Mouse (Mus musculus) ES-E14 (cell line): ENCODE measurements around the gene Ndufa8. TPM values are rescaled to one million over a fixed set of nuclear protein-coding genes. Genes with fewer than 3 reads are reported as not detected.

Source experiments
- DNase-seq: peaks from one replicate; pipeline ENCODE4 v3.0.0-alpha.2; 2013; ENCODE audit warnings: low read depth, low spot score
- H3K27ac ChIP-seq: 2 replicates; pipeline ENCODE4 v1.5.1; 2012; ENCODE audit warnings: low read depth, mild to moderate bottlenecking, low read length, moderate library complexity, mixed read lengths; ENCODE audit not compliant: poor library complexity, insufficient read depth, severe bottlenecking
- H3K36me3 ChIP-seq: 2 replicates; pipeline ENCODE4 v1.6.1; 2012; ENCODE audit warnings: mild to moderate bottlenecking, low read length, moderate library complexity, mixed read lengths; ENCODE audit not compliant: control insufficient read depth, poor library complexity, insufficient read depth, severe bottlenecking
- H3K4me1 ChIP-seq, 2 experiments: fragments of 150-350 bp in 1 of 2; sonication (generic) in 1 of 2; 2 replicates each; pipeline ENCODE4 v1.6.1; 2012; ENCODE audit warnings: low read length in 2 of 2, mild to moderate bottlenecking in 1 of 2, mixed read lengths in 1 of 2; ENCODE audit not compliant: control insufficient read depth in 2 of 2, insufficient read depth in 2 of 2, poor library complexity in 1 of 2
- H3K4me3 ChIP-seq, 2 experiments: fragments of 150-350 bp in 1 of 2; sonication (generic) in 1 of 2; 2 replicates each; pipeline ENCODE4 v1.5.1; 2012; ENCODE audit warnings: low read length in 2 of 2, low read depth in 1 of 2, mild to moderate bottlenecking in 1 of 2, mixed read lengths in 1 of 2; ENCODE audit not compliant: insufficient read depth in 1 of 2, poor library complexity in 1 of 2, severe bottlenecking in 1 of 2
- H3K9ac ChIP-seq: 2 replicates; pipeline ENCODE4 v1.6.1; 2012; ENCODE audit warnings: low read depth, mild to moderate bottlenecking, low read length, mixed read lengths; ENCODE audit not compliant: poor library complexity, insufficient read depth, severe bottlenecking
- H3K9me3 ChIP-seq: fragments of 150-350 bp; sonication (generic); 2 replicates; pipeline ENCODE4 v1.6.1; 2012; ENCODE audit warnings: low read depth, mild to moderate bottlenecking, low read length; ENCODE audit not compliant: control insufficient read depth, insufficient read depth
- CHD2 ChIP-seq: IDR thresholded peaks from 2 replicates; pipeline ENCODE4 v1.6.1; 2014; ENCODE audit warnings: mild to moderate bottlenecking, low read depth, low read length, inconsistent platforms
- ZC3H11A ChIP-seq: IDR thresholded peaks from 2 replicates; pipeline ENCODE4 v1.6.1; 2012; ENCODE audit warnings: low read depth, mild to moderate bottlenecking, inconsistent platforms, low read length, borderline replicate concordance
- ZNF384 ChIP-seq: IDR thresholded peaks from 2 replicates; pipeline ENCODE4 v1.6.1; 2012; ENCODE audit warnings: low read depth, low read length, inconsistent platforms
- in situ Hi-C, 2 experiments: fragments of 600-800 bp; cut with MboI; formaldehyde crosslinking; loops; one replicate each; pipeline ENCODE4 v1.15.1; 2025; ENCODE audit warnings: low sequenced_read_pairs in 2 of 2, inconsistent platforms in 1 of 2; ENCODE audit not compliant: unreplicated experiment in 2 of 2
- total RNA-seq: library from RNA; depleted of rRNA; stranded (reverse); fragments of 300-350 nt; gene quantifications from 2 replicates; pipeline ENCODE4 v1.2.3, GENCODE M21; 2012; rRNA removed

The Ndufa8 gene
- total RNA-seq, 1 experiment: 89.0 TPM

- no peak for TF ChIP-seq ZC3H11A
- no peak for TF ChIP-seq CHD2
- no peak for TF ChIP-seq ZNF384
- in situ Hi-C loops: no loop called here
Measured at GRCm38 (mm10) chr2:35992259-35992658, 56.9 kb downstream of the Ndufa8 start.

More at GRCm38 (mm10) chr2:35992259-35992658, 56.9 kb downstream of the Ndufa8 start:
- Histone ChIP-seq H3K9ac (no peak overlapping the region), H3K4me3 (no peak overlapping the region), H3K9me3 (no peaks in the 10 kb centered on the region), H3K27ac (no peak overlapping the region), H3K36me3 (no peaks in the 10 kb centered on the region), H3K4me1 (no peaks in the 10 kb centered on the region)
- no peak for DNase-seq

Other genes starting within 250 kb of the Ndufa8 start
- gene Ttll11, start 69.5 kb downstream of the Ndufa8 start, total RNA-seq: 0.16 and 0.31 TPM in 2 replicates
- not detected in 2 replicates for gene Morn5, start 52 bp upstream of the Ndufa8 start, total RNA-seq
- gene Lhx6, start 56.0 kb upstream of the Ndufa8 start, total RNA-seq: 1.8 and 2.5 TPM in 2 replicates
- gene Mrrf, start 87.0 kb upstream of the Ndufa8 start, total RNA-seq: 8.4 and 9.1 TPM in 2 replicates
- 16.5 and 22.1 TPM in 2 replicates for gene Rbm18, start 87.4 kb upstream of the Ndufa8 start, total RNA-seq
- 8.7 and 9.0 TPM in 2 replicates for gene Ptgs1, start 181.0 kb upstream of the Ndufa8 start, total RNA-seq